Mouse (Mus musculus): ENCODE results near the gene Orm2.

GRCm38 (mm10) chr4:63346659-63347058 is 15.6 kb upstream of the Orm2 start:
- TF ChIP-seq POLR2A (IDR thresholded peaks at IDR 0.05; ENCODE audit: insufficient read depth, low read depth, low read length): no peak
- no peak for TF ChIP-seq CTCF (IDR thresholded peaks at IDR 0.05)
- no peak for TF ChIP-seq EP300 (IDR thresholded peaks at IDR 0.05; ENCODE audit: insufficient read depth, low read depth, low read length)

Data from heart, adult 2 months (tissue).